Mouse (Mus musculus): ENCODE data around the gene Slc35f1.

DNA sequence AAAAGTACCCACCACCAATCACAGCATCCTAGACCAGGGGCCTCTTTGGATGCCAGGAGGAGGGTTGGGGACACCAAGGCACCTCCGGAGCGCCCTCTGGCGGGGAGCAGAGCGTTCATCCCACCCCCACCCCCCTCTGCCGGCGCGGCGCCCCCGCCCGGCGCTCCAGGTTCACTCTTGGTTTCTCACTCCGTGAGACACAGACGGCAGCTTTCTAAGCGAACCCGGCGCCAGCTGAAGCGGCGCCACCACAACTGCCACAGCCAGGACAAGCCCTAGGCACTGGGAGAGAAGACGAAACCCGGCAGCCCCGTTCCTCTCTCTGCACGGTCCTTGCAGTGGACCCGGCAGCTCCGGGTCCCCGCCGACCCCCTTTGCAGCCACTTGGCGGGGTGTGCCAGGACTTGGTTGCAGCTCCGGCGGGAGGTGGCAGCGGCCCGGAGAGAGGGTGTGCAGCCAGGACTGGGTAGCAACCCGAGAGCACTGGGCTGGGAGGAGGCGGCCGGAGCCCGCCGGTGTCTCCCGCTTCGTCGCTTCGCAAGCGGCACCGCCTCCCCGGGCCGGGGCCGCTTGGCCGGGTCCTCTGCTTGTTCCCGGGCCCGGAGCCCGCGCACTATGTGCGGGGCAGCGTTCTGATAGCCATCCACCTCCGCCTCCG is at the start of gene Slc35f1:
- TF ChIP-seq GATA1 (IDR thresholded peaks at IDR 0.05; ENCODE audit: borderline replicate concordance, low read length) (no peak), FLI1 (IDR thresholded peaks at IDR 0.05; ENCODE audit: low read length) (no peak)
